Mouse (Mus musculus) liver, postnatal 0 days (tissue): ENCODE results near the gene Slc5a10. TPM values are rescaled to one million over a fixed set of nuclear protein-coding genes. Genes with fewer than 3 reads are reported as not detected.
A peak's percentile ranks its signal among the peaks of the same experiment; 100 is the strongest.

Experiments
- ATAC-seq: fragments of 200-750 bp; cut with Nextera tagmentation; 2 replicates; pipeline ENCODE4 v1.8.0; 2017; ENCODE audit warnings: mild to moderate bottlenecking, moderate library complexity
- DNase-seq: peaks from one replicate; pipeline ENCODE4 v3.0.0-alpha.2; 2016
- H3K27ac ChIP-seq: fragments of 300-500 bp; sonication (generic); 2 replicates; pipeline ENCODE4 v1.5.1; 2014; ENCODE audit warnings: antibody characterized with exemption, moderate library complexity, mild to moderate bottlenecking, low read depth
- H3K27me3 ChIP-seq: fragments of 300-500 bp; sonication (generic); 2 replicates; pipeline ENCODE4 v1.6.1; 2014; ENCODE audit warnings: low read length, control low read depth, mixed read lengths; ENCODE audit not compliant: insufficient read depth
- H3K36me3 ChIP-seq: fragments of 300-500 bp; sonication (generic); replicated peaks from 2 replicates; pipeline ENCODE4 v1.6.1; 2014; ENCODE audit warnings: mild to moderate bottlenecking, control low read depth, low read length, moderate library complexity, mixed read lengths; ENCODE audit not compliant: insufficient read depth
- H3K4me1 ChIP-seq: fragments of 300-500 bp; sonication (generic); 2 replicates; pipeline ENCODE4 v1.6.1; 2014; ENCODE audit warnings: antibody characterized with exemption, mild to moderate bottlenecking, control low read depth; ENCODE audit not compliant: insufficient read depth
- H3K4me2 ChIP-seq: fragments of 300-500 bp; sonication (generic); 2 replicates; pipeline ENCODE4 v1.6.1; 2014; ENCODE audit warnings: low read depth, mild to moderate bottlenecking, low read length, moderate library complexity, mixed read lengths
- H3K4me3 ChIP-seq: fragments of 300-500 bp; sonication (generic); 2 replicates; pipeline ENCODE4 v1.5.1; 2014; ENCODE audit warnings: low read depth, low read length
- H3K9ac ChIP-seq: fragments of 300-500 bp; sonication (generic); replicated peaks from 2 replicates; pipeline ENCODE4 v1.6.1; 2014; ENCODE audit warnings: mild to moderate bottlenecking, moderate library complexity
- H3K9me3 ChIP-seq: fragments of 300-500 bp; sonication (generic); 2 replicates; pipeline ENCODE4 v1.6.1; 2016; ENCODE audit warnings: mild to moderate bottlenecking, control low read depth, low read length, mixed read lengths
- CTCF ChIP-seq: sonication (generic); IDR thresholded peaks from 2 replicates; pipeline ENCODE4 v1.5.1; 2016; ENCODE audit warnings: antibody characterized with exemption, low read depth
- EP300 ChIP-seq: IDR thresholded peaks from 2 replicates; pipeline ENCODE4 v1.6.1; 2016; ENCODE audit warnings: antibody characterized with exemption, low read depth, mild to moderate bottlenecking
- WGBS: fragments of 180-500 bp; shearing (Covaris S2); extraction: QIAGEN DNeasy Blood & Tissue Kit; methylation state at CpG from one replicate; pipeline ENCODE4 v1.1.7; 2014; ENCODE audit not compliant: insufficient replicate concordance; 5-methylcytosine and 5-hydroxymethylcytosine counted together
- polyA plus RNA-seq: library from polyadenylated mRNA; unstranded; fragments of >200 nt; fragmentation: Nextera tagmentation; extraction: Ambion mirVana; gene quantifications from 2 replicates; pipeline ENCODE4 v1.2.1, GENCODE M21; 2015

Gene Slc5a10
- polyA plus RNA-seq, 1 experiment from 2014 or later = not detected

- no peak for ATAC-seq
- Histone ChIP-seq H3K4me2 (no peak overlapping the region), H3K27me3 (no peaks in the 10 kb centered on the region), H3K9me3 (no peaks in the 10 kb centered on the region), H3K36me3 (no peaks in the 10 kb centered on the region), H3K9ac (no peak overlapping the region), H3K4me1 (peaks cover 6% of the 10 kb centered on the region), H3K27ac (no peak overlapping the region), H3K4me3 (no peak overlapping the region)
- no peak for DNase-seq
- no peak for TF ChIP-seq EP300
- no peak for TF ChIP-seq CTCF
- WGBS = 34% methylated on average over 7 of the region's 7 CpGs
Observed at GRCm38 (mm10) chr11:61660806-61661392, 59.7 kb downstream of the Slc5a10 start.

- Histone ChIP-seq H3K4me2 (no peak overlapping the region), H3K9me3 (no peaks in the 10 kb centered on the region), H3K4me1 (peaks cover 6% of the 10 kb centered on the region), H3K4me3 (no peak overlapping the region), H3K27me3 (no peaks in the 10 kb centered on the region), H3K27ac (no peak overlapping the region), H3K9ac (no peak overlapping the region), H3K36me3 (no peaks in the 10 kb centered on the region)
- ATAC-seq = no peak
- no peak for DNase-seq
- TF ChIP-seq EP300 = no peak
- no peak for TF ChIP-seq CTCF
- WGBS = 66% methylated on average over 8 of the region's 8 CpGs
Observed at GRCm38 (mm10) chr11:61660001-61660400, 60.6 kb downstream of the Slc5a10 start.

GRCm38 (mm10) chr11:61659011-61659858 is 61.4 kb downstream of the Slc5a10 start:
- H3K4me1 ChIP-seq = peaks cover 6% of the 10 kb centered on the region
- no peak for DNase-seq
- TF ChIP-seq CTCF (no peak), EP300 (no peak)
- peak overlapping the region; percentile 16; the same call in 1 of the 2 replicates for H3K27ac ChIP-seq
- H3K36me3 ChIP-seq = no peaks in the 10 kb centered on the region
- H3K4me2 ChIP-seq = no peak overlapping the region
- WGBS = 67% methylated on average over 4 of the region's 4 CpGs
- H3K9me3 ChIP-seq = no peaks in the 10 kb centered on the region
- H3K4me3 ChIP-seq = no peak overlapping the region
- H3K27me3 ChIP-seq = no peaks in the 10 kb centered on the region
- no peak overlapping the region; the same call in 1 of the 2 replicates for H3K9ac ChIP-seq
- no peak for ATAC-seq

GRCm38 (mm10) chr11:61658360-61658922 is 62.2 kb downstream of the Slc5a10 start:
- Histone ChIP-seq H3K36me3 (no peaks in the 10 kb centered on the region), H3K27ac (no peak overlapping the region), H3K27me3 (no peaks in the 10 kb centered on the region), H3K9ac (0 out of 2 replicates have a peak overlapping the region, but pooled peaks have one; percentile 26), H3K9me3 (no peaks in the 10 kb centered on the region), H3K4me1 (peaks cover 6% of the 10 kb centered on the region), H3K4me2 (no peak overlapping the region), H3K4me3 (no peak overlapping the region)
- ATAC-seq (no peak), DNase-seq (no peak)
- 86% methylated on average over 3 of the region's 3 CpGs for WGBS
- no peak for TF ChIP-seq EP300
- TF ChIP-seq CTCF = no peak

- ATAC-seq (no peak), DNase-seq (no peak)
- no peak for TF ChIP-seq EP300
- no peak for TF ChIP-seq CTCF
Observed at GRCm38 (mm10) chr11:61657432-61657831, 63.2 kb downstream of the Slc5a10 start.

GRCm38 (mm10) chr11:61656148-61656850 is 64.3 kb downstream of the Slc5a10 start:
- no peak overlapping the region for H3K4me2 ChIP-seq
- no peaks in the 10 kb centered on the region for H3K27me3 ChIP-seq
- TF ChIP-seq CTCF (no peak), EP300 (no peak)
- WGBS = 63% methylated on average over 6 of the region's 6 CpGs
- no peak for DNase-seq
- no peak for ATAC-seq
- no peak overlapping the region for H3K27ac ChIP-seq
- no peak overlapping the region for H3K9ac ChIP-seq
- no peaks in the 10 kb centered on the region for H3K36me3 ChIP-seq
- no peaks in the 10 kb centered on the region for H3K9me3 ChIP-seq
- peaks cover 9% of the 10 kb centered on the region for H3K4me1 ChIP-seq
- H3K4me3 ChIP-seq = no peak overlapping the region

More at GRCm38 (mm10) chr11:61657432-61657831, 63.2 kb downstream of the Slc5a10 start:
- WGBS = 62% methylated on average over 2 of the region's 2 CpGs
- no peak overlapping the region for H3K9ac ChIP-seq
- no peaks in the 10 kb centered on the region for H3K36me3 ChIP-seq
- H3K4me1 ChIP-seq = peaks cover 9% of the 10 kb centered on the region
- no peak overlapping the region for H3K4me3 ChIP-seq
- no peaks in the 10 kb centered on the region for H3K27me3 ChIP-seq
- H3K27ac ChIP-seq = no peak overlapping the region
- H3K9me3 ChIP-seq = no peaks in the 10 kb centered on the region
- no peak overlapping the region for H3K4me2 ChIP-seq
